ENCODE assay signal across 11 mouse cellular contexts in genomic region chr5:92931298-92931697, GRCm38 (mm10).
DNase-seq lines count a peak whose midpoint lies in the region; ATAC-seq lines count a peak whose summit lies in the region.
"Had no signal": no experiment of that assay in that cellular context is flagged by ENCODE, and none has a peak within 500 bp of the region (broad histone marks: within the 10 kb centered on the region; RNA-seq: fewer than 3 reads in every experiment).

No protein-coding gene starts in this region.

- H3K27ac ChIP-seq in hindbrain, embryonic 12.5 days = 0 out of 2 replicates have a peak overlapping the region, but pooled peaks have one; percentile 2
- H3K27ac ChIP-seq in hindbrain, embryonic 14.5 days = no peak overlapping the region
- no peak overlapping the region for H3K27ac ChIP-seq in neural tube, embryonic 15.5 days (replicated peaks)
- peak overlapping the region; percentile 60 for H3K27ac ChIP-seq in intestine, embryonic 16.5 days (ENCODE audit: low read length)
- H3K27ac ChIP-seq: layer of hippocampus, adult 2 months; limb, embryonic 15.5 days had no signal

- DNase-seq in hindbrain, embryonic 14.5 days (ENCODE audit: low spot score) = no peak
- DNase-seq in neural tube, embryonic 10.5 days (ENCODE audit: extremely low spot score, low spot score) = peak; percentile 46
- no peak for DNase-seq in layer of hippocampus, postnatal 14 days (ENCODE audit: low spot score in 2 of 2)
- DNase-seq: cerebellum, adult 2 months; thymus, postnatal 36 days had no signal

- no peaks in the 10 kb centered on the region for H3K9me3 ChIP-seq in hindbrain, embryonic 12.5 days (replicated peaks)
- H3K9me3 ChIP-seq in hindbrain, embryonic 14.5 days (ENCODE audit: control insufficient read depth, low read length) = no peaks in the 10 kb centered on the region
- H3K9me3 ChIP-seq in neural tube, embryonic 15.5 days (replicated peaks) = no peaks in the 10 kb centered on the region
- H3K9me3 ChIP-seq in intestine, embryonic 16.5 days (ENCODE audit: control insufficient read depth, low read length) = no peaks in the 10 kb centered on the region
- H3K9me3 ChIP-seq: limb, embryonic 15.5 days had no signal

- peaks cover 12% of the 10 kb centered on the region for H3K4me1 ChIP-seq in hindbrain, embryonic 12.5 days
- 0 out of 2 replicates have a peak, but pooled peaks cover 5% of the 10 kb centered on the region for H3K4me1 ChIP-seq in hindbrain, embryonic 14.5 days (replicated peaks; ENCODE audit: control insufficient read depth, insufficient read depth, low read length)
- H3K4me1 ChIP-seq in neural tube, embryonic 15.5 days = peaks cover 15% of the 10 kb centered on the region
- peaks cover 26% of the 10 kb centered on the region for H3K4me1 ChIP-seq in intestine, embryonic 16.5 days (ENCODE audit: control insufficient read depth, insufficient read depth, low read length)

- H3K27me3 ChIP-seq in hindbrain, embryonic 12.5 days = no peaks in the 10 kb centered on the region
- H3K27me3 ChIP-seq in hindbrain, embryonic 14.5 days (ENCODE audit: control insufficient read depth, insufficient read depth, low read length) = no peaks in the 10 kb centered on the region
- H3K27me3 ChIP-seq in neural tube, embryonic 15.5 days (replicated peaks) = no peaks in the 10 kb centered on the region
- H3K27me3 ChIP-seq in intestine, embryonic 16.5 days (replicated peaks; ENCODE audit: control insufficient read depth, insufficient read depth, low read length) = no peaks in the 10 kb centered on the region
- H3K27me3 ChIP-seq: limb, embryonic 15.5 days had no signal

- H3K9ac ChIP-seq in hindbrain, embryonic 12.5 days = no peak overlapping the region
- no peak overlapping the region for H3K9ac ChIP-seq in hindbrain, embryonic 14.5 days
- H3K9ac ChIP-seq in neural tube, embryonic 15.5 days (replicated peaks) = no peak overlapping the region
- 0 out of 2 replicates have a peak overlapping the region, but pooled peaks have one; percentile 32 for H3K9ac ChIP-seq in intestine, embryonic 16.5 days (ENCODE audit: low read depth, low read length)
- H3K9ac ChIP-seq: limb, embryonic 15.5 days had no signal

- H3K4me2 ChIP-seq in hindbrain, embryonic 12.5 days (replicated peaks) = no peak overlapping the region
- H3K4me2 ChIP-seq in hindbrain, embryonic 14.5 days (replicated peaks) = no peak overlapping the region
- H3K4me2 ChIP-seq in neural tube, embryonic 15.5 days = no peak overlapping the region
- no peak overlapping the region for H3K4me2 ChIP-seq in intestine, embryonic 16.5 days (ENCODE audit: low read depth, low read length)
- H3K4me2 ChIP-seq: limb, embryonic 15.5 days had no signal

- no peak overlapping the region for H3K4me3 ChIP-seq in hindbrain, embryonic 12.5 days
- no peak overlapping the region for H3K4me3 ChIP-seq in hindbrain, embryonic 14.5 days (replicated peaks; ENCODE audit: low read length)
- H3K4me3 ChIP-seq in neural tube, embryonic 15.5 days (replicated peaks) = no peak overlapping the region
- no peak overlapping the region for H3K4me3 ChIP-seq in intestine, embryonic 16.5 days (ENCODE audit: low read length)
- H3K4me3 ChIP-seq: layer of hippocampus, adult 2 months; limb, embryonic 15.5 days had no signal

- WGBS in hindbrain, embryonic 12.5 days = 56% methylated on average over 16 of the region's 16 CpGs
- WGBS in hindbrain, embryonic 14.5 days = 56% methylated on average over 16 of the region's 16 CpGs
- 51% methylated on average over 16 of the region's 16 CpGs for WGBS in neural tube, embryonic 15.5 days
- WGBS in intestine, embryonic 16.5 days = 46% methylated on average over 16 of the region's 16 CpGs

- no peaks in the 10 kb centered on the region; the same call in 1 of the 2 replicates for H3K36me3 ChIP-seq in hindbrain, embryonic 12.5 days
- no peaks in the 10 kb centered on the region for H3K36me3 ChIP-seq in hindbrain, embryonic 14.5 days (replicated peaks; ENCODE audit: control insufficient read depth, insufficient read depth)
- no peaks in the 10 kb centered on the region for H3K36me3 ChIP-seq in neural tube, embryonic 15.5 days
- H3K36me3 ChIP-seq in intestine, embryonic 16.5 days (ENCODE audit: control insufficient read depth, insufficient read depth, low read length) = peaks cover 2% of the 10 kb centered on the region; the same call in 1 of the 2 replicates

- no peak for ATAC-seq in hindbrain, embryonic 12.5 days (ENCODE audit: low FRiP score)
- no peak for ATAC-seq in hindbrain, embryonic 14.5 days (ENCODE audit: low FRiP score)
- no peak for ATAC-seq in neural tube, embryonic 15.5 days (ENCODE audit: low FRiP score)
- peak; percentile 11; the same call in 1 of the 2 replicates for ATAC-seq in intestine, embryonic 16.5 days
- ATAC-seq in megakaryocyte, adult 5-6 weeks (ENCODE audit: poor library complexity, severe bottlenecking) = no peak

Comparison
In these comparisons a context has a peak if more than half of its experiments do, and no peak if none do; other contexts are left out.
1. H3K27ac ChIP-seq: peak in hindbrain, embryonic 12.5 days (single experiment) and intestine, embryonic 16.5 days (single experiment); none in hindbrain, embryonic 14.5 days (single experiment) and neural tube, embryonic 15.5 days (single experiment).